Mouse (Mus musculus) ovary, adult 18-20 months (tissue): ENCODE results near the gene Cacnb4.
A peak's percentile ranks its signal among the peaks of the same experiment; 100 is the strongest.

Experiments
- DNase-seq: peaks from one replicate; pipeline ENCODE4 v3.0.0; 2022; ENCODE audit warnings: low spot score, mixed read lengths

Gene Cacnb4

DNA sequence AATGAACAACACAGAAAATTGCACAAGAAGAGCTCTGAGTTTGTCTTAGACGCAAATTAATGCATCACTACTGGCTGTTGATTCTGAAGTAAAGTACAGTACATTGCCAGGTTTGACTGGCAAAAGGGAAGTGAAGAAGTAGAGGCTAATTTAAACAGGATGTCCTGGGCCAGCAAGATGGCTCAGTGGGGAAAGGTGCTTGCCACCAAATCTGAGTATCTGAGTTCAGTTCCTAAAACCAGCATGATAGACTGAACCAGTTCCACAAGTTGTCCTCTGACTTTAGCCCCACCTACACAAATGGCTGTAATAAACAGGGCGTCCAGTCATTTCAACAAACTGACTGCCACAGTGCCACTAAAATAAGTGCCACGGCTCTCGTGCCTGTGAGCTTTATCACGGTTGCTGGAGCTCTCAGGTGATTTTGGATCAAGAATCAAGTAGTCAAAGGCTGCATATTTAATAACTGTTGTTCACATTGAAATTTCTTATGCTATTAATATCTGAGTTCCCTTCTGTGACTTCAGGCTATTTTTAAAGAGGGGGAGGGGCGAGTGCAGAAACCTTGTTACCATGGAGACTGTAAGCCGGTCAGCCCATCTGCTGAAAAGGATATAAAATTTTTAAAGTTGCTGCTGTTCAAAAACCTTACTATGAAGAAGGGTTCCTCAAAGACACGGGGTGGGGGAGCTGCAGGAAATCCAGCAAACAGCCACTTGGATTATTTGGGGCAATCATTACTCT, 29.2 kb downstream of the Cacnb4 start:
- no peak for DNase-seq

GRCm38 (mm10) chr2:52643657-52644056, 33.0 kb downstream of the Cacnb4 start:
- no peak for DNase-seq

DNA sequence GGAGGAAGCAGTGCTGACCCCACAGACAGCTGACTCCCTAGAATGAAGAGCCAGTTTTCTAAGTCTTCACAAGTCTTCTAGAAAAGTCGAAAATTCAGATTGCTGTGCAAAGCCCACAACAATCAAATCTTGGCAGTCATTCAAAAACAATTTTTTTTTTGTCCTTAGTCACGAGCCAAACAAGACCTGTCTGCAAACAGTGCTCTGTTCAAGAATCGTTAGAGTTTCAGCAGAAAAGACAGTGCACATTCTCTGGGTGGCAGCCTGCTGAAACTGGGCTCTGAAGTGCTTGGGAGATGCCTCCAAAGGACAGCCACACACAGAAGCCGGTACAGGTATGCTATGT, 37.1 kb downstream of the Cacnb4 start:
- DNase-seq, result no peak

GRCm38 (mm10) chr2:52638857-52639529, 37.6 kb downstream of the Cacnb4 start:
- DNase-seq, result no peak

DNA sequence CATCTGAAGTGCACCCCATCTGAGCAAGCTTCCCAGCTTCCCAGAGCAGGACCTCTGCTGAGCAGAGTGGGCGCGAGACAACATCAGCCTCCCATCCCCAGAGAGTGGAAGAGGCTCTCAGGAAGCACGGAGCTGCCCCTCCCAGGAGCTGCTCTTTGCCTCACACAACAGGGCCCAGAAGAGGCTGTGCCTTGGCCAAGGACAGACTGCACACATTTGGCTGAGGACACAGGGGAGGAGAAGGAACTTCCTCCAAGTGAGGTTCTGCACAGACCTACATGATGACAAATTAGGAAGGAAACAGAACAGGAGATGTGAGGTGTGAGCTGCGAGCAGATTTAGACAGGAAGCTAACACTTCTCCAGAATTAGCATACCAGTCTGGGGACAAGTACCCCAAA, 38.4 kb downstream of the Cacnb4 start:
- DNase-seq, result peak; percentile 26

DNA sequence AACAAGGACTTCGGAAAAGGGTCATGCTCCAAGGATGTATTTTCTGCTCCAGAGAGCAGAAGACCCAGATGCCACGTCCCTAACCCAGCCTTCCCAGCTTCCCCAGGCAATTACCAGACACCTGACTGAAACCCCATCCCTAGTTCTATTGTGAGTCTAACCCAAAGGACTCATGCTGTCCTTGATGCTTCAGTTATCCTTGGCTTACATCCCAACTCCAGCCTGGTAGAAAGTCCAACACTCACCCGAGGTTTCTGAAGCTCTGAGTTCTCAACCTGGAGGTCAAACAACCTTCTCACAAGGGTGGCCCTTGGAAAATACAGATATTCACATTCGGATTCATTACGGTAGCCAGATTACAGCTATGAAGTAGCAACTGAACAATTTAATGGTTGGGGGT, 40.6 kb downstream of the Cacnb4 start:
- DNase-seq, result no peak

DNA sequence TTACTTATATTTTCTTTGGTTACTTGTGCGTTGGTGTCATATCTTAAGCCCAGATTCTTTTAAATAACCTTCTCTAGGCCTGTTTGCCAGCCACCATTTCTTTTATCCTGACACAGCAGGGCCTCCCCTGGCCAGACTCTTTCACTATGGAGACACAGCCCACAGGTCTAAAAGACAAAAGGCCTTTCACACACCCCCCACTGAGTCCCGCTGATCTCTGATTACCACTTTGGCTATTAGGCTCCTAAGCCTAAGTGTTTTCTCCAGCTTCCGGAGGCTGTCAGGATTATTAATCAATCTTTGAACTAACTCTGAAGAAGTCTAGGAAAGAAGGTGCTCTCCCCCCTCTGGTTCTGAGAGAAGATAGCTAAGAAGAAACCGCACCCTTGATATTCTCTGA, 41.3 kb downstream of the Cacnb4 start:
- DNase-seq, result no peak

DNA sequence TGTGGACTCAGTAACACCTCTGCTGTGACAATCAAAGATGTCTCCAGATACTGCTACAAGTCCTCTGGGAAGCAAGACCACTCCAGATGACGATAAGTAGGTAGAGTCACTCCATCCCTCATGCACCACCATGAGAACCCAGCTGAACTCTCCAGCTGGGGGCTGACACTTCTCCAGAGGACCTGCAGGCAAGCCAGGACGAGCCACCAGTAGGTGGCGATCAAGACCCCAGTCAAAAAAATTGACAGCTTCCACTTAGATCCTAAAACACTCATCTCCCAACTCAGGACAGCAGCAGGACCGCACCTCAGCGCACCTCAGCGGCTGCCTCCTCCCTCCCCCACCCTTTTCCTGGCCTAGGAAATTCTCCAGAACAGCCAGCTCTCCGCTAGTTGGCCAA, 43.8 kb downstream of the Cacnb4 start:
- peak; percentile 12 for DNase-seq

DNA sequence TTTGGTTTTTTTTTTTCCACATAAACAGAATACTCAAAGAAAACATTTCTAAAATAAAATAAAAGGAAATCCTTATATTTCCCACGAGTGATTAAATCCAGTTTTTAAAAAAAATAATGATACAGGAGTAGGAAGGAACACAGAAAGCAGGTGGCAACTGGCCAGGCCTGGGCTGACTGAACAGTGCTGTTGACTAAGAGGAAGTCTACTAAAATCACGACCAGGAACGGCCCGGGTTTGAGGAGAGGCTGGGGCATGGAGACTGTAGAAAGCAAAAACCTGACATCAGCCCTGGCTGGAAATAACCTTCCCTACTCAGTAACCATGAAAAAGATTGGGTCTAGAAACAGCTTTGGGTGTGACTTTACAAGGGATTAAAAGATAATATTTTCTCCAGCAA, 48.4 kb downstream of the Cacnb4 start:
- no peak for DNase-seq

GRCm38 (mm10) chr2:52626266-52626665, 50.4 kb downstream of the Cacnb4 start:
- no peak for DNase-seq

DNA sequence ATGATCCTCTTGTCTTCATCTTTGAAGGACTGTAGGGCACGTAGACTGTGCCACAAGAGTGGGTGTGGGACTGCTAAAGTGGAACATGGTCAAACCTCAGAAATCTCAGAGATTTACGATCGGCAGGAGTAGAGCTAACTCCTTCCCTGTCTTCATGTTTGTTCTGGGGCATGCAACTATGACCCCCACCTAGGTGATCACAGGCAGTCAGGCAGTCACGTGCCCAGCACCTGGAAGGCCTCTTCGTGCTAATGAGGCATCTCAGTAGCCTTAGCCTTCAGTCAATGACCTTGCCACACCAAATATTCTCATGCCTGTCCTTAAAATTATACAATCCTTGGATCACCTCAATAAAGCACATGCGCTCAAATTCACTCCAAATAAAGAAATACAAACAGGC, 50.9 kb downstream of the Cacnb4 start:
- DNase-seq, result no peak

GRCm38 (mm10) chr2:52623921-52624404, 52.7 kb downstream of the Cacnb4 start:
- DNase-seq, result no peak

GRCm38 (mm10) chr2:52623461-52623860, 53.2 kb downstream of the Cacnb4 start:
- peak; percentile 19 for DNase-seq

GRCm38 (mm10) chr2:52622616-52623015, 54.0 kb downstream of the Cacnb4 start:
- DNase-seq, result no peak

DNA sequence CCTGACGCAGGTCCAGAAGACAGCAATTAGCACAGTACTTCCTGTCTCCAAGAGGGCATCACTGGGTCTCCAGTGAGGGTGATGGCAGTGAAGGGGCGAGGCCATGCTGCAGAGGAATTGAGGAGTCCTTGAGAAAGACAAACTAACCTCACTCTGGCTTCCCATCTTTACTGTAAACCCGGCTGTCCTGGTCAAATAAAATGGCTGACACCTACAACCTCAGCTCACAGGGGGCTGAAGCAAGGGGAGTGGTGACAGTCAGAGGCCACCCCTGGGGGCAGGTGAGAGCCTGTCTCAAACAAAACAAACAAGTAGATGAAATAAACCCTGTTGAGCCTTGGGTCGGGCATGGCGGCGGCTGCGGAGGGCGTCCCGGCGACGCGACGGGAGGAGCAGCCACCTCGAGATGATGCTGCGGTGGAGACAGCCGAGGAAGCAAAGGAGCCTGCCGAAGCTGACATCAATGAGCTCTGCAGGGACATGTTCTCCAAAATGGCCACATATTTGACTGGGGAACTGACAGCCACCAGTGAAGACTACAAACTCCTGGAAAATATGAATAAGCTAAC, 57.1 kb downstream of the Cacnb4 start:
- no peak for DNase-seq

- no peak for DNase-seq
These were observed 57.8 kb downstream of the Cacnb4 start for GRCm38 (mm10) chr2:52618804-52619203.

DNA sequence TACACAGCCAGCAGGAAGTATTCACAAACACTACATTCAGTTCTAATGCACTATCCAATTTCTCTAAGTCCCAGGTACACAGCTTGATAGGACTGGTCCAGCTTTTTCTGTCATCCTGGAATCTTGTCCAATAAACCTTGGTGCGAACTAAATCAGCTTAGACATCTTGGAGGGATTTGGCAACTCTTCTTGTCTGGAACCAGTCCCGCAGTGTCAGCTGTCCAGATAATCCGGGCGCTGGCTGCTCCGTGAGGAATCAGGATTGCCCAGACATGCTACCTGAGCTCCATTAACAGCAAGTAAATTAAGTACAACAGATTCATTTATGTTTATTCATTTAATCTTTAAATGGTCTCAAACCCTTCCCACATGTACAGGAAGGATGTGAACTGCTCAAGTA, 61.2 kb downstream of the Cacnb4 start:
- no peak for DNase-seq

DNA sequence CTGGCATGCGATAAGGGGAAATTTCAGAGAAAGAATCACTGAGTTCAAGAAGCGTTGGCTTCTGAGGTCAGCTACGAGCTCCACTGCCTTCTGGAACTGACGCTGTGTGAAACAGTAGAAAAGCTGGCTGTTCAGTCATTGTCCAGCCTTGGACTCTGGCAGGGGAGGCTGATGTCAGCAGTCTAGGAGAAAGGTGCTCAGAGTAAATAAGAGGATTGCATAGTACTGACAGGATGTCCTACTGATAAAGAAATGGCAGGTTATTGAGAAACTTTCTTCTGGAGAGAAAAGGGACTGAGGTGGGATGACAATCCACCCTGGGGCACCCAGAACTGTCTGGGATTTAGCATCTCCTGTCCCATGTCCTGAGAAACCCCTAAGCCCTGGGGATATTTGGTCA, 62.7 kb downstream of the Cacnb4 start:
- DNase-seq, result no peak

GRCm38 (mm10) chr2:52609486-52609885, 67.1 kb downstream of the Cacnb4 start:
- DNase-seq, result no peak

GRCm38 (mm10) chr2:52607857-52608485, 68.7 kb downstream of the Cacnb4 start:
- no peak for DNase-seq

GRCm38 (mm10) chr2:52606331-52606730, 70.3 kb downstream of the Cacnb4 start:
- DNase-seq, result no peak

DNA sequence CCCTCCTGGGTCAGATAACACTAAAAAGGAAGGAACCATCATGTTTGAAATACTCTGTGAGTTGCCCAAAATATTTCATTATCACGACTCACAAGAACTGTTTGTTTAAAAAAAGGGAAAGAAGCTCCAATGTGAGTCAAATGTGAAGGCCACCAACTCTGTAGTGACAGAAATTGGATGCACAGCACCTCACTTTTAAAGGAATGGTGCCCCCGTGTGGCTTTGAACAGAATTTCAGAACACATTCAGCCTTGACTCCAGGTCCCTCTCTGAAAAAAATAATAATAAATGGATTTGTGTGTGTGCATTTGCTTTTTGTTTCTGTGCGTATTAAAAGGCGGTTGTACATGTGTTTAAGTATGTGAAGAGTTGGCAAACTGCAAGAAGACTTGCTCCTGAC, 71.3 kb downstream of the Cacnb4 start:
- DNase-seq, result peak; percentile 29

- no peak for DNase-seq
These were observed 72.0 kb downstream of the Cacnb4 start for GRCm38 (mm10) chr2:52604651-52605020.
